Mouse (Mus musculus): ENCODE data around the gene Plcxd1.
"Not testable (repeated sequence)": the region's sequence is repeated elsewhere in the genome, so short reads cannot be mapped to it uniquely, and the experiment has no call there.

Gene Plcxd1

GRCm38 (mm10) chr5:110099656-110100580 is at the start of gene Plcxd1:
Gene Plcxd1, plus strand, starts transcription at chr5:110099969.
- DNase-seq (ENCODE audit: low spot score), result no peak

- DNase-seq (ENCODE audit: low spot score), result peak; percentile 83
Observed at GRCm38 (mm10) chr5:110057637-110058408, 41.9 kb upstream of the Plcxd1 start.

GRCm38 (mm10) chr5:110072413-110072812 is 27.4 kb upstream of the Plcxd1 start, which contains the start of gene Gm17655:
Gene Gm17655, minus strand, starts transcription at chr5:110072513.
- DNase-seq (ENCODE audit: low spot score), result not testable (repeated sequence)

GRCm38 (mm10) chr5:110082961-110083360 is 16.8 kb upstream of the Plcxd1 start:
- DNase-seq (ENCODE audit: low spot score), result no peak

GRCm38 (mm10) chr5:110086161-110086866 is 13.5 kb upstream of the Plcxd1 start:
- no peak for DNase-seq (ENCODE audit: low spot score)

GRCm38 (mm10) chr5:110091546-110091945 is 8.2 kb upstream of the Plcxd1 start:
- DNase-seq (ENCODE audit: low spot score), result no peak

- peak; percentile 94 for DNase-seq (ENCODE audit: low spot score)
Observed at GRCm38 (mm10) chr5:110094030-110094846, 5.5 kb upstream of the Plcxd1 start, which contains the start of gene Gm35315. Gene Gm35315, minus strand, starts transcription at chr5:110094420.

GRCm38 (mm10) chr5:110094847-110095213 is 4.9 kb upstream of the Plcxd1 start:
- no peak for DNase-seq (ENCODE audit: low spot score)

- no peak for DNase-seq (ENCODE audit: low spot score)
Observed at GRCm38 (mm10) chr5:110098991-110099477, 735 bp upstream of the Plcxd1 start.

- DNase-seq (ENCODE audit: low spot score), result peak; percentile 59
Observed at GRCm38 (mm10) chr5:110100921-110101631, 1.3 kb downstream of the Plcxd1 start.

GRCm38 (mm10) chr5:110101716-110102347 is 2.1 kb downstream of the Plcxd1 start:
- DNase-seq (ENCODE audit: low spot score), result peak; percentile 35

- DNase-seq (ENCODE audit: low spot score), result no peak
Observed at GRCm38 (mm10) chr5:110102429-110102828, 2.7 kb downstream of the Plcxd1 start.

GRCm38 (mm10) chr5:110102853-110103625 is 3.3 kb downstream of the Plcxd1 start:
- DNase-seq (ENCODE audit: low spot score), result no peak

- no peak for DNase-seq (ENCODE audit: low spot score)
Observed at GRCm38 (mm10) chr5:110103901-110104615, 4.3 kb downstream of the Plcxd1 start.

GRCm38 (mm10) chr5:110104616-110105380 is 5.0 kb downstream of the Plcxd1 start:
- DNase-seq (ENCODE audit: low spot score), result no peak

GRCm38 (mm10) chr5:110106140-110106871 is 6.5 kb downstream of the Plcxd1 start:
- DNase-seq (ENCODE audit: low spot score), result no peak

Data from retina, embryonic 14.5 days (tissue).